Mouse (Mus musculus): ENCODE data around the gene Sirt3. TPM values are rescaled to one million over a fixed set of nuclear protein-coding genes. Genes with fewer than 3 reads are reported as not detected.

The Sirt3 gene
- polyA plus RNA-seq, 1 experiment: 60.6 TPM

DNA sequence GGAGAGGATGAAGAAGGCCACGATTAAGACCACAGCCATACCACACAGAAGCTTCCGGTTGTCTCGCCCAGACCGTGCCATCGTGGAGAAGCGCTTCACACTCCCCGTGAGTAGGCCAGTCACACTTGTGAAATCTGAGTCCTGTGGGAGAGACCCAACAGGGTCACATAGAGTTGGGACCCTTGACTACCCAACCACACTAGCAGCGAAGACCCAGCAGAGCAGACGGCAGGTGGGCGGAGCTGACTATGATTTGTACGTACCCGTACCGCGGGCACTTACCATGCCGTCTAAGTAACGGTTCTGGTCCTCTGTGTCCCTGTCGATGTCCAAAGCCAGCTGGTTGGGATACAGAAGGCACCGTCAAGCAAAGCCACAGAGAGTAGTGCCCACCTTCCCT, 27.6 kb downstream of the Sirt3 start:
- Histone ChIP-seq H3K4me3 (replicated peaks) (peak overlapping the region; percentile 100), H3K4me1 (peaks cover 77% of the 10 kb centered on the region), H3K27me3 (replicated peaks) (no peaks in the 10 kb centered on the region), H3K36me3 (replicated peaks; ENCODE audit: low read length) (peaks cover 69% of the 10 kb centered on the region), H3K9me3 (no peaks in the 10 kb centered on the region)
- TF ChIP-seq GATA1 (IDR thresholded peaks at IDR 0.05; ENCODE audit: borderline replicate concordance, low read length): no peak
- TF ChIP-seq FLI1 (IDR thresholded peaks at IDR 0.05; ENCODE audit: low read length): no peak

DNA sequence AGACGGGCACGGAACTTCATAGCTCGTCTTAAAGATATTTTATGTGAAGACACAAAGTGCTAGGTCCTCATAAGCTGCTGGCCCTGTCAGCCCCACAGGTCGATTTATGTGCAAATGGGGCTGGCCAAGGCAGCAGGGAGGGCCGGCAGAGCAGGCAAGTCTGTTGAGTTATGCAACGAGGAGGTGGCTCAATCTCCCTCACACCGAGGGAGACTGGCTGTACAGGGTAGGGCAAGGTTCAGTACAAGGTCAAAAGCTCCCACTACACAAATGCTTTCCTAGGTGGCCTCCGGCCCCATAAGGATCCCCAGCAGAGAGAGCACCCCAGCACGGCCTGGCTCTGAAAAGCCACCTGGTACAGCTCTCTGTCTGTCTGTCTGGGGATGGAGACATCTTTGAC, 28.7 kb downstream of the Sirt3 start:
- Histone ChIP-seq H3K4me1 (peaks cover 70% of the 10 kb centered on the region), H3K9me3 (no peaks in the 10 kb centered on the region), H3K27me3 (replicated peaks) (no peaks in the 10 kb centered on the region), H3K36me3 (replicated peaks; ENCODE audit: low read length) (peaks cover 58% of the 10 kb centered on the region), H3K4me3 (replicated peaks) (peak overlapping the region; percentile 60)
- TF ChIP-seq GATA1 (IDR thresholded peaks at IDR 0.05; ENCODE audit: borderline replicate concordance, low read length) (no peak), FLI1 (IDR thresholded peaks at IDR 0.05; ENCODE audit: low read length) (no peak)

DNA sequence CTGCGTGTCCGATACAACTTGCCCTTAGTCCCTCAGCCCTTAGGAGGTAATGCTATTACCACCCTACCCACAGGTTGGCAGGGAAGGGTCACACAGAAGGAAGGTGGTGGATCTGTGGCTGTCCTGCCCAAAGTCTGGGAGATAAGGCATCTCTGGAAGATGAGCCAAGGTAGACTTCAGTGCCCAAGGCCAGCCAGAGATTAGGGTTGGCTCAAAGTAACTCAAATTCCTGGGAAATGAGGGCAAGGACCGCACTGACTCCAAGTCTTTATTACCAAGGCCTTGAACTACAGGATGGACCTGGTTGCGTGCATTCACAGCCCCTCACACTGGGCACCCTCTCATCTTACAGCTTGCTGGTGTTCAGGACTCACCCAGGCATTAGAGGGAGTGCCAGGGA, 30.2 kb downstream of the Sirt3 start:
- Histone ChIP-seq H3K4me1 (peaks cover 76% of the 10 kb centered on the region), H3K36me3 (replicated peaks; ENCODE audit: low read length) (peaks cover 51% of the 10 kb centered on the region), H3K4me3 (replicated peaks) (no peak overlapping the region), H3K27me3 (replicated peaks) (peaks cover 3% of the 10 kb centered on the region), H3K9me3 (no peaks in the 10 kb centered on the region)
- TF ChIP-seq FLI1 (IDR thresholded peaks at IDR 0.05; ENCODE audit: low read length): no peak
- no peak for TF ChIP-seq GATA1 (IDR thresholded peaks at IDR 0.05; ENCODE audit: borderline replicate concordance, low read length)

DNA sequence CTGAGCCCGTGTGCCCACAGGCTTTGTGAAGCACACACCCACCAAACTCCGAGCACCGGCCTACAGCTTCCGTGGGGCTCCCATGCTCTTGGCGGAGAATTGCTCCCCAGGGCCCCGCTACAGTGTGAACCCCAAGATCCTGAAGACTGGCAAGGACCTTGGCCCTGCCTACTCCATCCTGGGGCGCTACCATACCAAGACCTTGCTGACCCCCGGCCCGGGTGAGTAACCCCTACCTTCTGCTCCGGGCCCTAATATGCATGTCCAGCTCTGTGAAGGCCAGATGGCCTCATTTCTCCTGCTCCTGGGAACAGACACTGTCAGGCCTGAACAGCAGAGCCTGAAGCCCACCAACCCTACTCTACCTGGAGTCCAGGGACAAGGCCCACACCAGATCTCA, 33.5 kb downstream of the Sirt3 start:
- Histone ChIP-seq H3K27me3 (replicated peaks) (peaks cover 14% of the 10 kb centered on the region), H3K9me3 (no peaks in the 10 kb centered on the region), H3K4me1 (peaks cover 76% of the 10 kb centered on the region), H3K36me3 (replicated peaks; ENCODE audit: low read length) (peaks cover 34% of the 10 kb centered on the region), H3K4me3 (replicated peaks) (no peak overlapping the region)
- TF ChIP-seq FLI1 (IDR thresholded peaks at IDR 0.05; ENCODE audit: low read length): no peak
- TF ChIP-seq GATA1 (IDR thresholded peaks at IDR 0.05; ENCODE audit: borderline replicate concordance, low read length): no peak

DNA sequence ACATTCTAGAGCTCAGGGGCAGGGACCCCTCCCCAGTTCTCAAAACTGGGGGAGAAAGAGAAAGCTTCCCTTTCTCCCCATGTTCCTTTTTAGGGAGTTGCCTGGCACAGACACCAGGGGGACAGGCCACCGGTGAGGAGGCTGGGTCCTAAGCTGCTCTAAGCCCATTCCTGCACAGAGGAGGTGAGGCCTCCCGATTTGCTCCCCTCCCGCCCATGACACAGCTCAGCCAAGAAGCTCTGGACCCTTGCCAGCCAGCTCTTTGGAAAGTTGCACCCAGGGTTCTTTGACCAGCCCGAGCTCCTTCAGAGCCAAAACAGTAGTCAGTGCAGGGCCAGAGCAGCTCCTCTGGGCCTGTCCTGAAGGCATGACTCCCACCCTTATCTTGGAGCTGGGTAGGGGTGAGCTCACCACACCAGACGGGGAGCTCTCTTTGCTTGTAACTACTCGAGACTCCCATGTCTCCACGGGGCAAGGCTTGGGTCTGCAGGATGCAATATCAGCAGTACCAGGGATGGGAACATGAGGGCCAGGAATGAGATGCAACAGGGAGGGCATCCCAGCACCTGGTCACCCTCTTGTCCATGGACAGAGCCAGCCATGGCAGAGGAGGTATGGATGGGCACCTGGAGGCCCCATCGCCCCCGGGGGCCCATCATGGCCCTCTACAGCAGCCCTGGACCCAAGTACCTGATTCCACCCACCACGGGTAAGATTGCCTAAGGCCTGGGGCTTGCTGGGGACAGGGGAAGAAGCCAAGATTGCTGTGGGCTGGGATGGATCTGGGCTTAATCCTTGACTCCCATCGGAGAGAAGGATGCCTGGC, 34.1 kb downstream of the Sirt3 start, which contains the start of gene Odf3:
TSS of gene Odf3 (plus strand) at position 51 of the 826 bp plus-strand sequence.
- TF ChIP-seq FLI1 (IDR thresholded peaks at IDR 0.05; ENCODE audit: low read length) (no peak), GATA1 (IDR thresholded peaks at IDR 0.05; ENCODE audit: borderline replicate concordance, low read length) (no peak)
- Histone ChIP-seq H3K9me3 (no peaks in the 10 kb centered on the region), H3K4me1 (peaks cover 70% of the 10 kb centered on the region), H3K4me3 (replicated peaks) (peak within 1 kb of the TSS; percentile 33), H3K36me3 (replicated peaks; ENCODE audit: low read length) (peaks cover 28% of the 10 kb centered on the region), H3K27me3 (replicated peaks) (peaks cover 21% of the 10 kb centered on the region)

DNA sequence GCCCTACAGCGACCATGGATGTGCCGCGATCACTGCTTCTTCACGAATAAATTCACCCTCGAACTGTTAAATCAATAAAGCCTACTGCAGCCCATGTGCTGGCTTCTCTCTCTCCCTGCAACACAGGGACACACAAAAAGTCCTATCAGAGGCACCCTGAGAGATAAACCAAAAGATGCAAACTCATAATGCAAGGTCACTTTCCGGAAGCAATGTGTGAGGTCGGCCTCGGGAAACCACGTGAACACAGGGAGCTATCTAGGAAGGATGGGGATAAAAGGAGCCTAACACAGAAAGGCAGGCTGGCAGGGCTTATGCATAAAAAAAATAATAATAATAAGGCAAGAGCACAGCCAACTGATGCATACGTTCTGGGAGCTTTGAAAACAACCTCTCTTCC, 35.4 kb downstream of the Sirt3 start:
- peaks cover 15% of the 10 kb centered on the region for H3K36me3 ChIP-seq (replicated peaks; ENCODE audit: low read length)
- H3K4me1 ChIP-seq: peaks cover 59% of the 10 kb centered on the region
- peaks cover 30% of the 10 kb centered on the region for H3K27me3 ChIP-seq (replicated peaks)
- H3K4me3 ChIP-seq (replicated peaks): peak overlapping the region; percentile 83
- H3K9me3 ChIP-seq: no peaks in the 10 kb centered on the region
- no peak for TF ChIP-seq GATA1 (IDR thresholded peaks at IDR 0.05; ENCODE audit: borderline replicate concordance, low read length)
- TF ChIP-seq FLI1 (IDR thresholded peaks at IDR 0.05; ENCODE audit: low read length): no peak

DNA sequence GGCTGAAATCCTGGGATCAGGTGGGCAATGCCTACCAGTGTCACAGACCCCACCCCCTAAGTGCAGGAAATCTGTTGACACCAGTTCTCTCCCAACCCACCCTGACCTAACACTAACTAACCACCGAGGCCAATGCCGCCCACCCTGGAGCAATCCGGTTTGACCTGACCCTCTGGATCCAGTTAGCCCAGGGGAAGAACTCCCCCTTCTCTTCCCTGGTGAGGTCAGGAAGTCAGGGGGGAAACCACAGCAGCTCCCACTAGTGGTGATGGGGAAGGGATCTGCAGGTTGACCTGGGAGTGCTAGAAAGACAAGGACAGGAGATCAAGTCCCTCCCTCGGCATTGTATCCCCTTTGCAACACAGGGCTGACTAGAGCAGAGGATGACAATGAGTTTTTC, 36.4 kb downstream of the Sirt3 start:
- Histone ChIP-seq H3K27me3 (replicated peaks) (peaks cover 40% of the 10 kb centered on the region), H3K9me3 (no peaks in the 10 kb centered on the region), H3K4me1 (peaks cover 57% of the 10 kb centered on the region), H3K4me3 (replicated peaks) (peak overlapping the region; percentile 15), H3K36me3 (replicated peaks; ENCODE audit: low read length) (peaks cover 7% of the 10 kb centered on the region)
- no peak for TF ChIP-seq FLI1 (IDR thresholded peaks at IDR 0.05; ENCODE audit: low read length)
- no peak for TF ChIP-seq GATA1 (IDR thresholded peaks at IDR 0.05; ENCODE audit: borderline replicate concordance, low read length)

DNA sequence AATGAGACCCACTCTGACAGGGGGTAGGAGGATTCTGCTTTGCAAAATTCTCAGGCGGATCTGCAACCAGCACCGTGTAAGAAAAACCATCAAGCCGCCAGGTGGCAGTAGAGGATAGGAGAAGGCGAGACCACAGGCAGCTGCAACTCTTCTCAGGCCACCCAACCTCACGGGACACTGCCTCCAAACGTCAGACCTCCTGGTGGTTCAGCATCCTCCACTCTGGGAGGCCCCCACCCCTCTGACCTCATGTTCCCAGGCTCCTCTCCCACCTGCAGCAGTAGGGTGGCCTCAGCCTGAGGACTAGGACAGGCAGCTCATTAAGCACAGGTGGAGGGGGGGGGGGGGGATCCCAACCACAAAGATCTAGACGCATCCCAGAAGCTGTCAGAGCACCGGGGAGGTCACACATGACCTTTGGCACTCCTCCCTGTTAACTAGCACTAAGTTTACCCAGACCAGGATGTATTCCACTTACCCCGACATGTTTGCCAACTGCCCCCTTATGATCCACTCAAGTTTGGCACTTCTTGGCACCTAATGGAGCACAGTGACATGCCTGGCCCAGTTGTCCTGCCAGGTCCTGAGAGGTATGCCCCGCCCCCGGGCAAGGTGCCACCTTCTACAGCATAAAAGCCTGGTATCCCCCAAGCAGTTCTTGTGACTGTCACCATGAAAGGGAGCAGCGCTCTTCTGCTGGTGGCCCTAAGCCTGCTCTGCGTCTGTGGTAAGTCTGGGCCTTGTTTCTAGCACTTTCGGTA, 37.0 kb downstream of the Sirt3 start, which contains the start of gene Scgb1c1:
TSS of gene Scgb1c1 (plus strand) at position 643 of the 761 bp plus-strand sequence.
- Histone ChIP-seq H3K36me3 (replicated peaks; ENCODE audit: low read length) (peaks cover 1% of the 10 kb centered on the region), H3K27me3 (replicated peaks) (peaks cover 46% of the 10 kb centered on the region), H3K4me3 (replicated peaks) (peak within 1 kb of the TSS; percentile 83), H3K4me1 (peaks cover 51% of the 10 kb centered on the region), H3K9me3 (no peaks in the 10 kb centered on the region)
- TF ChIP-seq GATA1 (IDR thresholded peaks at IDR 0.05; ENCODE audit: borderline replicate concordance, low read length) (no peak), FLI1 (IDR thresholded peaks at IDR 0.05; ENCODE audit: low read length) (no peak)

DNA sequence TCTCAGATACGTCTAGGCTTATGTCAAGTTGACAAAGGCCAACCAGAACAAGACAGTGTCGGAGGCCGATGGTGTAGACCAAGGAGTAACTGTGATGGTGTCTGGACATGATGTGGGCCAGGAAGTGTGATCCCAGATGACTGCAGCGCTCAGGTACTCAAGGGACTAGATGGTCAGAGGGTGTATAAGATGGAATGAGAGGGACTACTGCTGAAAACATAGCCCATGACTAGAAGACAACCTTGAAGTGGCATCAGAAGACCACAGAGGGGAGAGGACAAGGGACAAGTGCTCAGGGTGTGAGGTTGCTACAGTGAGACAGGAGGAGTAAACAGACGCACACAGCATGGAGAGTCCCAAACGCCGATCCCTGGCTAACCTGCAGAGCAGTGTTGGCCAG, 38.3 kb downstream of the Sirt3 start:
- peaks cover 47% of the 10 kb centered on the region for H3K4me1 ChIP-seq
- no peaks in the 10 kb centered on the region for H3K9me3 ChIP-seq
- no peaks in the 10 kb centered on the region for H3K36me3 ChIP-seq (replicated peaks; ENCODE audit: low read length)
- H3K4me3 ChIP-seq (replicated peaks): no peak overlapping the region
- peaks cover 57% of the 10 kb centered on the region for H3K27me3 ChIP-seq (replicated peaks)
- TF ChIP-seq GATA1 (IDR thresholded peaks at IDR 0.05; ENCODE audit: borderline replicate concordance, low read length) (no peak), FLI1 (IDR thresholded peaks at IDR 0.05; ENCODE audit: low read length) (no peak)

All from megakaryocyte, embryonic 14.5 days (primary cell).